Comparison of ENCODE assay signal across 42 mouse cellular contexts in genomic region chr16:64563081-64563480, GRCm38 (mm10). TPM values are rescaled to one million over a fixed set of nuclear protein-coding genes. Genes with fewer than 3 reads are reported as not detected.
"Had no signal": no experiment of that assay in that cellular context is flagged by ENCODE, and none has a peak within 500 bp of the region (broad histone marks: within the 10 kb centered on the region; RNA-seq: fewer than 3 reads in every experiment).

No protein-coding gene starts in this region.

- H3K27ac ChIP-seq: limb, embryonic 10.5 days; limb, embryonic 12.5 days; limb, embryonic 13.5 days; limb, embryonic 15.5 days; liver, embryonic 12.5 days; liver, embryonic 13.5 days; liver, embryonic 14.5 days; liver, embryonic 15.5 days; lung, embryonic 15.5 days; macrophage; midbrain, embryonic 10.5 days; midbrain, embryonic 12.5 days; midbrain, embryonic 13.5 days; midbrain, embryonic 15.5 days; neural tube, embryonic 12.5 days had no signal

- H3K9me3 ChIP-seq: limb, embryonic 10.5 days; limb, embryonic 12.5 days; limb, embryonic 13.5 days; limb, embryonic 15.5 days; liver, embryonic 12.5 days; liver, embryonic 13.5 days; liver, embryonic 15.5 days; lung, embryonic 15.5 days; midbrain, embryonic 10.5 days; midbrain, embryonic 12.5 days; midbrain, embryonic 13.5 days; midbrain, embryonic 15.5 days; neural tube, embryonic 12.5 days had no signal

- H3K36me3 ChIP-seq: limb, embryonic 10.5 days; limb, embryonic 12.5 days; limb, embryonic 13.5 days; limb, embryonic 15.5 days; liver, embryonic 12.5 days; liver, embryonic 13.5 days; liver, embryonic 15.5 days; lung, embryonic 15.5 days; midbrain, embryonic 10.5 days; midbrain, embryonic 12.5 days; midbrain, embryonic 13.5 days; midbrain, embryonic 15.5 days; neural tube, embryonic 12.5 days had no signal

- H3K4me2 ChIP-seq: limb, embryonic 12.5 days; limb, embryonic 13.5 days; limb, embryonic 15.5 days; liver, embryonic 11.5 days; liver, embryonic 12.5 days; liver, embryonic 13.5 days; liver, embryonic 15.5 days; lung, embryonic 14.5 days; lung, embryonic 15.5 days; midbrain, embryonic 11.5 days; midbrain, embryonic 12.5 days; midbrain, embryonic 13.5 days; midbrain, embryonic 15.5 days; neural tube, embryonic 12.5 days had no signal

- ATAC-seq: liver, embryonic 12.5 days; liver, postnatal 0 days; lung, postnatal 0 days; midbrain, embryonic 13.5 days; midbrain, embryonic 15.5 days; midbrain, embryonic 16.5 days had no signal

- H3K4me3 ChIP-seq: limb, embryonic 10.5 days; limb, embryonic 12.5 days; limb, embryonic 13.5 days; limb, embryonic 15.5 days; liver, embryonic 12.5 days; liver, embryonic 13.5 days; liver, embryonic 15.5 days; lung, embryonic 15.5 days; megakaryocyte, embryonic 14.5 days; midbrain, embryonic 10.5 days; midbrain, embryonic 12.5 days; midbrain, embryonic 13.5 days; midbrain, embryonic 15.5 days; myocyte; neural tube, embryonic 12.5 days had no signal

- DNase-seq: left cerebral cortex, postnatal 4 days; liver; liver, embryonic 13.5 days; liver, postnatal 0 days; lung, adult 18-20 months; lung, adult 2 months; lung, embryonic 14.5 days; lung, postnatal 10 days; lung, postnatal 14 days; lung, postnatal 36 days; lung, postnatal 4 days; midbrain, embryonic 14.5 days had no signal

- H3K4me1 ChIP-seq: limb, embryonic 10.5 days; limb, embryonic 12.5 days; limb, embryonic 13.5 days; limb, embryonic 15.5 days; liver, embryonic 12.5 days; liver, embryonic 13.5 days; liver, embryonic 15.5 days; lung, embryonic 15.5 days; megakaryocyte, embryonic 14.5 days; midbrain, embryonic 10.5 days; midbrain, embryonic 12.5 days; midbrain, embryonic 13.5 days; midbrain, embryonic 15.5 days; neural tube, embryonic 12.5 days had no signal

- H3K9ac ChIP-seq: limb, embryonic 12.5 days; limb, embryonic 13.5 days; limb, embryonic 15.5 days; liver, embryonic 12.5 days; liver, embryonic 13.5 days; liver, embryonic 14.5 days; liver, embryonic 15.5 days; liver, postnatal 0 days; lung, embryonic 14.5 days; lung, embryonic 15.5 days; midbrain, embryonic 12.5 days; midbrain, embryonic 13.5 days; midbrain, embryonic 15.5 days; neural tube, embryonic 12.5 days had no signal

- H3K27me3 ChIP-seq: limb, embryonic 12.5 days; limb, embryonic 13.5 days; limb, embryonic 15.5 days; liver, embryonic 12.5 days; liver, embryonic 13.5 days; liver, embryonic 15.5 days; lung, embryonic 15.5 days; megakaryocyte, embryonic 14.5 days; midbrain, embryonic 12.5 days; midbrain, embryonic 13.5 days; midbrain, embryonic 15.5 days; neural tube, embryonic 12.5 days had no signal

RNA-seq across cellular contexts. Expression of gene Csnka2ip, which starts 39.1 kb away (rescaled TPM):
- total RNA-seq: liver, adult 2 months; megakaryocyte progenitor cell, adult 5-6 weeks; megakaryocyte, adult 5-6 weeks; megakaryocyte-erythroid progenitor cell, adult 5-6 weeks; midbrain, postnatal 0 days; monocyte, adult 5-6 weeks had no signal
- polyA plus RNA-seq: limb, embryonic 10.5 days; limb, embryonic 11.5 days; limb, embryonic 12.5 days; limb, embryonic 13.5 days; limb, embryonic 15.5 days; liver, adult 2 months; liver, embryonic 11.5 days; liver, embryonic 12.5 days; liver, embryonic 13.5 days; liver, embryonic 14.5 days; liver, embryonic 15.5 days; liver, embryonic 16.5 days; liver, postnatal 0 days; lung, adult 2 months; lung, embryonic 14.5 days; lung, embryonic 15.5 days; lung, embryonic 16.5 days; lung, postnatal 0 days; macrophage; midbrain, embryonic 11.5 days; midbrain, embryonic 12.5 days; midbrain, embryonic 13.5 days; midbrain, embryonic 14.5 days; midbrain, embryonic 15.5 days; midbrain, embryonic 16.5 days; midbrain, postnatal 0 days; myocyte; neural tube, embryonic 11.5 days; neural tube, embryonic 12.5 days had no signal
